Mouse (Mus musculus) liver, adult 2 months (tissue): ENCODE measurements around the gene Higd2a. TPM values are rescaled to one million over a fixed set of nuclear protein-coding genes. Genes with fewer than 3 reads are reported as not detected.

Source experiments
- DNase-seq: peaks from one replicate; pipeline ENCODE4 v3.0.0-alpha.2; 2011; ENCODE audit warnings: low read depth, low spot score; ENCODE audit errors: extremely low read depth
- H3K27ac ChIP-seq: fragments of 200-500 bp; replicated peaks from 2 replicates; pipeline ENCODE4 v1.5.1; 2012; ENCODE audit warnings: low read depth, mild to moderate bottlenecking, control low read depth, inconsistent platforms, low read length; ENCODE audit not compliant: insufficient read depth
- H3K27me3 ChIP-seq: fragments of 200-500 bp; 2 replicates; pipeline ENCODE4 v1.6.1; 2012; ENCODE audit warnings: mild to moderate bottlenecking, moderate library complexity, low read length, inconsistent platforms; ENCODE audit not compliant: control insufficient read depth, insufficient read depth
- H3K36me3 ChIP-seq: fragments of 200-500 bp; 2 replicates; pipeline ENCODE4 v1.6.1; 2012; ENCODE audit warnings: low read length, inconsistent platforms; ENCODE audit not compliant: control insufficient read depth, insufficient read depth
- H3K4me1 ChIP-seq: fragments of 200-500 bp; 2 replicates; pipeline ENCODE4 v1.6.1; 2011; ENCODE audit warnings: low read length; ENCODE audit not compliant: control insufficient read depth, insufficient read depth
- H3K4me3 ChIP-seq: fragments of 200-500 bp; 2 replicates; pipeline ENCODE4 v1.5.1; 2011; ENCODE audit warnings: low read depth, mild to moderate bottlenecking, control low read depth, low read length, moderate library complexity; ENCODE audit not compliant: insufficient read depth
- H3K79me2 ChIP-seq: fragments of 200-500 bp; 2 replicates; pipeline ENCODE4 v1.6.1; 2012; ENCODE audit warnings: inconsistent platforms, mild to moderate bottlenecking, low read length, moderate library complexity; ENCODE audit not compliant: control insufficient read depth, insufficient read depth
- H3K9ac ChIP-seq: fragments of 200-500 bp; 2 replicates; pipeline ENCODE4 v1.6.1; 2012; ENCODE audit warnings: low read depth, mild to moderate bottlenecking, control low read depth, inconsistent platforms, low read length
- CTCF ChIP-seq: fragments of 200-500 bp; IDR thresholded peaks from 2 replicates; pipeline ENCODE4 v1.5.1; 2011; ENCODE audit warnings: low read depth, low read length, control low read depth
- POLR2A ChIP-seq: fragments of 200-500 bp; IDR thresholded peaks from 2 replicates; pipeline ENCODE4 v1.6.1; 2011; ENCODE audit warnings: low read length, control low read depth; ENCODE audit not compliant: insufficient read depth; ENCODE audit errors: extremely low read depth
- WGBS: fragments of 180-500 bp; shearing (Covaris S2); methylation state at CpG from one replicate; pipeline ENCODE4 v1.1.7; 2018; 5-methylcytosine and 5-hydroxymethylcytosine counted together
- polyA plus RNA-seq: library from polyadenylated mRNA; depleted of rRNA; stranded (reverse); fragments of >200 nt; gene quantifications from 2 replicates; pipeline ENCODE4 v1.2.3, GENCODE M21; 2012
- total RNA-seq: library from RNA; depleted of rRNA; stranded (reverse); fragments of >200 nt; gene quantifications from 2 replicates; pipeline ENCODE4 v1.2.3, GENCODE M21; 2014

The Higd2a gene
- total and polyA plus RNA-seq, 2 experiments: 51.1 to 98.7 TPM

- H3K36me3 ChIP-seq: peaks cover 7% of the 10 kb centered on the region
- TF ChIP-seq POLR2A (no peak), CTCF (peak; percentile 63)
- H3K9ac ChIP-seq: no peak overlapping the region
- peak overlapping the region; percentile 34 for H3K4me3 ChIP-seq
- peaks cover 16% of the 10 kb centered on the region for H3K4me1 ChIP-seq
- no peaks in the 10 kb centered on the region for H3K27me3 ChIP-seq
- DNase-seq: no peak
- H3K27ac ChIP-seq: peak overlapping the region; percentile 71
- H3K79me2 ChIP-seq: peaks cover 17% of the 10 kb centered on the region; the same call in 1 of the 2 replicates
- WGBS: 23% methylated on average over 8 of the region's 8 CpGs
Measured at GRCm38 (mm10) chr13:54565594-54566345, 24.2 kb upstream of the Higd2a start.

GRCm38 (mm10) chr13:54568380-54568779 is 21.6 kb upstream of the Higd2a start:
- H3K9ac ChIP-seq: no peak overlapping the region
- H3K36me3 ChIP-seq: no peaks in the 10 kb centered on the region
- H3K4me1 ChIP-seq: peaks cover 6% of the 10 kb centered on the region
- H3K27me3 ChIP-seq: no peaks in the 10 kb centered on the region
- no peak overlapping the region for H3K4me3 ChIP-seq
- TF ChIP-seq CTCF: no peak
- DNase-seq: no peak
- H3K79me2 ChIP-seq: peaks cover 10% of the 10 kb centered on the region; the same call in 1 of the 2 replicates
- 60% methylated on average over 5 of the region's 5 CpGs for WGBS
- H3K27ac ChIP-seq: no peak overlapping the region

GRCm38 (mm10) chr13:54569282-54569681 is 20.7 kb upstream of the Higd2a start:
- H3K36me3 ChIP-seq: no peaks in the 10 kb centered on the region
- H3K4me3 ChIP-seq: no peak overlapping the region
- peaks cover 8% of the 10 kb centered on the region; the same call in 1 of the 2 replicates for H3K79me2 ChIP-seq
- WGBS: 74% methylated on average over 1 of the region's 1 CpGs
- H3K27me3 ChIP-seq: no peaks in the 10 kb centered on the region
- H3K9ac ChIP-seq: no peak overlapping the region
- H3K4me1 ChIP-seq: peaks cover 7% of the 10 kb centered on the region
- no peak for DNase-seq
- H3K27ac ChIP-seq: no peak overlapping the region
- TF ChIP-seq CTCF: no peak
- TF ChIP-seq POLR2A: no peak

- 83% methylated on average over 4 of the region's 4 CpGs for WGBS
- Histone ChIP-seq H3K36me3 (no peaks in the 10 kb centered on the region), H3K4me3 (no peak overlapping the region), H3K9ac (no peak overlapping the region), H3K4me1 (peaks cover 9% of the 10 kb centered on the region), H3K27me3 (no peaks in the 10 kb centered on the region), H3K27ac (no peak overlapping the region), H3K79me2 (no peaks in the 10 kb centered on the region)
- no peak for DNase-seq
- TF ChIP-seq POLR2A (no peak), CTCF (no peak)
Measured at GRCm38 (mm10) chr13:54570736-54571135, 19.3 kb upstream of the Higd2a start.

- peaks cover 7% of the 10 kb centered on the region for H3K4me1 ChIP-seq
- DNase-seq: no peak
- H3K9ac ChIP-seq: no peak overlapping the region
- H3K79me2 ChIP-seq: no peaks in the 10 kb centered on the region
- 73% methylated on average over 2 of the region's 2 CpGs for WGBS
- no peak for TF ChIP-seq CTCF
- TF ChIP-seq POLR2A: no peak
- no peaks in the 10 kb centered on the region for H3K36me3 ChIP-seq
- no peaks in the 10 kb centered on the region for H3K27me3 ChIP-seq
- H3K4me3 ChIP-seq: no peak overlapping the region
- no peak overlapping the region for H3K27ac ChIP-seq
Measured at GRCm38 (mm10) chr13:54571637-54572036, 18.4 kb upstream of the Higd2a start.

- Histone ChIP-seq H3K4me1 (peaks cover 7% of the 10 kb centered on the region), H3K4me3 (no peak overlapping the region), H3K9ac (no peak overlapping the region), H3K27ac (no peak overlapping the region), H3K79me2 (no peaks in the 10 kb centered on the region), H3K36me3 (no peaks in the 10 kb centered on the region), H3K27me3 (no peaks in the 10 kb centered on the region)
- TF ChIP-seq CTCF (no peak), POLR2A (no peak)
- DNase-seq: no peak
- WGBS: 94% methylated on average over 4 of the region's 4 CpGs
Measured at GRCm38 (mm10) chr13:54572621-54573020, 17.4 kb upstream of the Higd2a start.
